Mouse (Mus musculus) E14TG2a.4 (cell line): ENCODE results near the gene Rem1.

Source experiments
- CTCF ChIP-seq: conservative IDR thresholded peaks from 2 replicates; pipeline ENCODE4 v1.5.1; 2014; ENCODE audit warnings: low read length
- POU5F1 ChIP-seq: IDR thresholded peaks from 2 replicates; pipeline ENCODE4 v1.6.1; 2014; ENCODE audit warnings: low read length, borderline replicate concordance

DNA sequence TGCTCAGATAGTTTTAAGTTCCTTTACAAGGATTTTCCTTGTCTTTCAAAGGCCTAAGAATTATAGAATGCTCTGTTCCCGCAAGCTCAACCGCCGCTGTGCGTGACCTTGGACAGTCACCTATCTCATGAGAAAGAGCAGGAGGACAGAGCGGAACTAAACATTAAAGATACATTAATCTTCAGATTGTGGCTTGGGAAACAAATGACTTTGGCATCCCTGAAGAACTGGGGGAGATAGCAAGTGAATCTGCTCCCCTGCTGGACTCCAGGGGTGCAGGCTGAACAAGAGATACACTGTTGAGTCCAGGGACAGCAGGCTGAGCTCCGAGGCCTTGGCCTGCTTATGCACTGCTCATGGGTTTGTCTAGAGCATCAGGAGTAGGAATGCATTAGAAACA is 26.7 kb upstream of the Rem1 start:
- TF ChIP-seq CTCF = no peak
- TF ChIP-seq POU5F1 = no peak
